Mouse (Mus musculus) midbrain, embryonic 11.5 days (tissue): ENCODE measurements around the gene Mef2c. TPM values are rescaled to one million over a fixed set of nuclear protein-coding genes. Genes with fewer than 3 reads are reported as not detected.

Source experiments
- ATAC-seq: fragments of 200-750 bp; cut with Nextera tagmentation; 2 replicates; pipeline ENCODE4 v1.8.0; 2017; ENCODE audit warnings: moderate TSS enrichment, moderate library complexity; ENCODE audit not compliant: low FRiP score
- DNase-seq: peaks from one replicate; pipeline ENCODE4 v3.0.0; 2015; ENCODE audit warnings: low spot score; ENCODE audit errors: missing footprints
- H3K27ac ChIP-seq: fragments of 300-500 bp; sonication (generic); 2 replicates; pipeline ENCODE4 v1.5.1; 2014; ENCODE audit warnings: low read depth, low read length
- H3K27me3 ChIP-seq: fragments of 300-500 bp; sonication (generic); 2 replicates; pipeline ENCODE4 v1.6.1; 2014; ENCODE audit warnings: mild to moderate bottlenecking, low read length, moderate library complexity, mixed read lengths; ENCODE audit not compliant: control insufficient read depth, insufficient read depth
- H3K36me3 ChIP-seq: fragments of 300-500 bp; sonication (generic); 2 replicates; pipeline ENCODE4 v1.6.1; 2014; ENCODE audit warnings: mild to moderate bottlenecking, low read length, moderate library complexity, mixed read lengths; ENCODE audit not compliant: control insufficient read depth, insufficient read depth
- H3K4me1 ChIP-seq: fragments of 300-500 bp; sonication (generic); 2 replicates; pipeline ENCODE4 v1.6.1; 2014; ENCODE audit warnings: low read length; ENCODE audit not compliant: control insufficient read depth, insufficient read depth
- H3K4me2 ChIP-seq: fragments of 300-500 bp; sonication (generic); 2 replicates; pipeline ENCODE4 v1.6.1; 2014; ENCODE audit warnings: mild to moderate bottlenecking, moderate library complexity
- H3K4me3 ChIP-seq: fragments of 300-500 bp; sonication (generic); 2 replicates; pipeline ENCODE4 v1.5.1; 2014; ENCODE audit warnings: low read depth, low read length
- H3K9ac ChIP-seq: fragments of 300-500 bp; sonication (generic); 2 replicates; pipeline ENCODE4 v1.6.1; 2014; ENCODE audit warnings: low read length
- H3K9me3 ChIP-seq: fragments of 300-500 bp; sonication (generic); 2 replicates; pipeline ENCODE4 v1.6.1; 2016; ENCODE audit warnings: low read length; ENCODE audit not compliant: control insufficient read depth
- WGBS: fragments of 180-500 bp; shearing (Covaris S2); extraction: QIAGEN DNeasy Blood & Tissue Kit; methylation state at CpG from one replicate; pipeline ENCODE4 v1.1.7; 2014; 5-methylcytosine and 5-hydroxymethylcytosine counted together
- polyA plus RNA-seq: library from polyadenylated mRNA; unstranded; fragments of >200 nt; fragmentation: Nextera tagmentation; extraction: Ambion mirVana; gene quantifications from 2 replicates; pipeline ENCODE4 v1.2.1, GENCODE M21; 2014

Mef2c gene
- polyA plus RNA-seq, 1 experiment from 2014 or later = 11.7 TPM

- DNase-seq = no peak
- no peak overlapping the region for H3K9ac ChIP-seq
- H3K4me2 ChIP-seq = no peak overlapping the region
- H3K9me3 ChIP-seq = no peaks in the 10 kb centered on the region
- 0 out of 2 replicates have a peak, but pooled peaks cover 3% of the 10 kb centered on the region for H3K4me1 ChIP-seq
- 59% methylated on average over 4 of the region's 4 CpGs for WGBS
- H3K27ac ChIP-seq = no peak overlapping the region
- no peak overlapping the region for H3K4me3 ChIP-seq
- H3K36me3 ChIP-seq = no peaks in the 10 kb centered on the region
- ATAC-seq = no peak
- peaks cover 7% of the 10 kb centered on the region for H3K27me3 ChIP-seq
Observed at GRCm38 (mm10) chr13:83520807-83521206, 17.0 kb downstream of the Mef2c start.

GRCm38 (mm10) chr13:83523232-83523969, 19.6 kb downstream of the Mef2c start:
- 1% methylated on average over 35 of the region's 35 CpGs for WGBS
- Histone ChIP-seq H3K9me3 (no peaks in the 10 kb centered on the region), H3K4me3 (peak overlapping the region; percentile 51), H3K36me3 (no peaks in the 10 kb centered on the region), H3K27ac (no peak overlapping the region), H3K4me1 (0 out of 2 replicates have a peak, but pooled peaks cover 3% of the 10 kb centered on the region), H3K27me3 (peaks cover 10% of the 10 kb centered on the region), H3K9ac (0 out of 2 replicates have a peak overlapping the region, but pooled peaks have one; percentile 33), H3K4me2 (peak overlapping the region; percentile 75)
- DNase-seq = peak; percentile 94
- peak; percentile 83 for ATAC-seq

DNA sequence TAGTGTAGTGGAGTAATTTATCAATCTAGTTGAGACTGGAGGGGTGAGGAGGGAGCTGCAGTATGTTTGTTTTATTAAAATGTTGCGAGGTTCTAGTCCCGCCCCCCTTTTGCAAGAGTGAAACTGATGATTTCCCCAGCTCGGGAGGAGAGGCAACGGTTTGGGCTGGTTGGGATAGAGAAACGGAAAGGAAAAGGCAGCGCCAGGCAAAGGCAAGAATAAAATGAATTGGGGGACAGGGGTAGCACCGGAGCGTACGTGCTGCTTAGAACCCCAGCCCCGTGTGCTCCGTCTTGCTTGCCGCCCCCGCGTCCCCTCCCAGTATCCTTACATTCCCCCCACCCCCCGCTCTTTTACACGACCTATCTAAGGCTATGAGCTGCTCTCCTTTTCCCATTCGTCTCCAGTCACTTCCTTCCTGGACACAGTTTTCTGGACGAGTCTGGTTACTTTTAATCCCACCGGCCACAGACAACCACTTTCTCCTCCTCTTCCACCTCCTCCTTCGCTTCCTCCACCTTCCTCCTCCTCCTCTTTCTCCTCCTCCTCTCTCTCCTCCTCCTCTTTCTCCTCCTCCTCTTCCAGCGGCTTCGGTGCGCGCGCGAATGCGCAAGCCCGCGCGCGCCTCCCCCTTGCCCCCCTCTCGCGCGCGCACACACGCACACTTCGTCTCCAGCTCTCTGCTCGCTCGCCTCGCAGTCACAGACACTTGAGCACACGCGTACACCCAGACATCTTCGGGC, 20.5 kb downstream of the Mef2c start:
- H3K27ac ChIP-seq = no peak overlapping the region
- no peaks in the 10 kb centered on the region for H3K36me3 ChIP-seq
- ATAC-seq (peak; percentile 78), DNase-seq (peak; percentile 96)
- under 1% methylated on average over 43 of the region's 43 CpGs for WGBS
- peak overlapping the region; percentile 54 for H3K9ac ChIP-seq
- H3K4me2 ChIP-seq = peak overlapping the region; percentile 75
- H3K4me3 ChIP-seq = peak overlapping the region; percentile 51
- no peaks in the 10 kb centered on the region for H3K9me3 ChIP-seq
- no peaks in the 10 kb centered on the region for H3K4me1 ChIP-seq
- H3K27me3 ChIP-seq = peaks cover 10% of the 10 kb centered on the region

- no peaks in the 10 kb centered on the region for H3K36me3 ChIP-seq
- H3K9me3 ChIP-seq = no peaks in the 10 kb centered on the region
- DNase-seq (peak; percentile 91), ATAC-seq (no peak)
- H3K9ac ChIP-seq = peak overlapping the region; percentile 54; the same call in 1 of the 2 replicates
- peak overlapping the region; percentile 75 for H3K4me2 ChIP-seq
- 19% methylated on average over 7 of the region's 7 CpGs for WGBS
- peak overlapping the region; percentile 51 for H3K4me3 ChIP-seq
- H3K27me3 ChIP-seq = peaks cover 10% of the 10 kb centered on the region
- no peak overlapping the region for H3K27ac ChIP-seq
- H3K4me1 ChIP-seq = no peaks in the 10 kb centered on the region
Observed at GRCm38 (mm10) chr13:83524902-83525715, 21.3 kb downstream of the Mef2c start.

- ATAC-seq (no peak), DNase-seq (no peak)
- H3K9me3 ChIP-seq = no peaks in the 10 kb centered on the region
- WGBS = 55% methylated on average over 2 of the region's 2 CpGs
- H3K27me3 ChIP-seq = peaks cover 10% of the 10 kb centered on the region
- H3K4me3 ChIP-seq = no peak overlapping the region
- H3K27ac ChIP-seq = no peak overlapping the region
- H3K4me1 ChIP-seq = no peaks in the 10 kb centered on the region
- no peak overlapping the region for H3K4me2 ChIP-seq
- no peak overlapping the region for H3K9ac ChIP-seq
- no peaks in the 10 kb centered on the region for H3K36me3 ChIP-seq
Observed at GRCm38 (mm10) chr13:83525716-83526005, 21.8 kb downstream of the Mef2c start.

DNA sequence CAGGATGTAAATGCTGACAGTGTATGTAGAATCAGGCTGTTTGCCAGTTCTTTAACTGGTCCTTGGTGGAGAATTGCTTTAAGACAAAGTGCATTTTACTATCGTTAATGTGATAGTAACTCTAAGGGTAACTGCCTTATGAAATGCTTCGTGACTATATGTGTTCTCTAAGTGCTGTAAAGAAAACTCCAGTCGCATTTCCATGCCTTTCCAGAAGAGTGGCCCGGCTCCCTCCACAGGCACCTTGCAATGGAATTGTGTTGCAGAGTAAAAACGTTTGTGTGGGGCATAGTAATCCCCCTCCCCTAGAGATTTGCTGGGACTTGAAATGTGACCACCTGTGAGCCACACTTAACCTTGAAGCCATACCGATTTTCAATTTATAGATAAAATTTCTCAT, 22.2 kb downstream of the Mef2c start:
- H3K36me3 ChIP-seq = no peaks in the 10 kb centered on the region
- H3K9me3 ChIP-seq = no peaks in the 10 kb centered on the region
- no peak for ATAC-seq
- DNase-seq = no peak
- H3K4me1 ChIP-seq = no peaks in the 10 kb centered on the region
- no peak overlapping the region for H3K27ac ChIP-seq
- peaks cover 10% of the 10 kb centered on the region for H3K27me3 ChIP-seq
- no peak overlapping the region for H3K9ac ChIP-seq
- H3K4me2 ChIP-seq = no peak overlapping the region; the same call in 1 of the 2 replicates
- H3K4me3 ChIP-seq = no peak overlapping the region
- 54% methylated on average over 6 of the region's 6 CpGs for WGBS

DNA sequence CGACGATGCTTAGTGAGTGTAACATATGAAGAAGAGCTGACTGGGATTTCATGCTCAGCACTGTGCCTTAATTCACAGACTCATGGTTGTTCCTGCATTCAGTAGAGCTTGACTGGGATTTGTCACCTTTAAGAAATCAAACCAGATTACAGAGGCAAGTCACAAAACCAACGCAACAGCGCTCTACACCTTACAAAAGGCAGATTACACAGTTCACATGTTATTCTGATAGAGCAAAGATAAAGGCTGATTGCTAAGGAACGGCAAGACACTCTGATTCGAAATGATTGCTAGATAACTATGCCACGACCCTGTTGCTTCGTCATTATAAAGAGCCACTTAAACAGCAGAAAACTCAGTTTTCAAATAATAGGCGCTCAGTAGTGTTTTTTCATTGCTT, 24.1 kb downstream of the Mef2c start:
- Histone ChIP-seq H3K27me3 (peaks cover 6% of the 10 kb centered on the region; the same call in 1 of the 2 replicates), H3K27ac (no peak overlapping the region), H3K4me3 (no peak overlapping the region), H3K9me3 (no peaks in the 10 kb centered on the region), H3K36me3 (no peaks in the 10 kb centered on the region), H3K4me2 (no peak overlapping the region), H3K4me1 (no peaks in the 10 kb centered on the region), H3K9ac (no peak overlapping the region)
- WGBS = 34% methylated on average over 9 of the region's 9 CpGs
- ATAC-seq (no peak), DNase-seq (no peak)

- Histone ChIP-seq H3K27ac (no peak overlapping the region), H3K36me3 (no peaks in the 10 kb centered on the region), H3K9me3 (no peaks in the 10 kb centered on the region), H3K27me3 (peaks cover 4% of the 10 kb centered on the region; the same call in 1 of the 2 replicates), H3K4me2 (no peak overlapping the region), H3K4me1 (no peaks in the 10 kb centered on the region), H3K4me3 (no peak overlapping the region), H3K9ac (no peak overlapping the region)
- DNase-seq = no peak
- 80% methylated on average over 8 of the region's 8 CpGs for WGBS
- ATAC-seq = no peak
Observed at GRCm38 (mm10) chr13:83529729-83530314, 26.0 kb downstream of the Mef2c start.
